Mouse (Mus musculus): ENCODE data around the gene Hjurp. TPM values are rescaled to one million over a fixed set of nuclear protein-coding genes. Genes with fewer than 3 reads are reported as not detected.
A peak's percentile ranks its signal among the peaks of the same experiment; 100 is the strongest.

The Hjurp gene
- polyA plus RNA-seq, 1 experiment from 2014 or later, result 21.9 TPM

- Histone ChIP-seq H3K9me3 (ENCODE audit: low read length) (peaks cover 53% of the 10 kb centered on the region), H3K36me3 (ENCODE audit: insufficient read depth, low read length) (no peaks in the 10 kb centered on the region), H3K27ac (ENCODE audit: low read length) (no peak overlapping the region), H3K4me3 (ENCODE audit: low read depth, low read length) (no peak overlapping the region), H3K4me1 (ENCODE audit: insufficient read depth, low read depth, low read length) (no peaks in the 10 kb centered on the region), H3K4me2 (replicated peaks; ENCODE audit: low read depth, low read length) (no peak overlapping the region), H3K27me3 (replicated peaks; ENCODE audit: insufficient read depth, low read length) (no peaks in the 10 kb centered on the region), H3K9ac (replicated peaks; ENCODE audit: low read depth) (no peak overlapping the region)
- 50% methylated on average over 2 of the region's 2 CpGs for WGBS
- TF ChIP-seq CTCF (IDR thresholded peaks at IDR 0.05) (no peak), EP300 (IDR thresholded peaks at IDR 0.05) (no peak)
- peak; percentile 29 for DNase-seq (ENCODE audit: low spot score)
- ATAC-seq, result no peak
These were observed 60.9 kb downstream of the Hjurp start for GRCm38 (mm10) chr1:88216551-88216950.

- H3K36me3 ChIP-seq (ENCODE audit: insufficient read depth, low read length), result no peaks in the 10 kb centered on the region
- no peak for TF ChIP-seq CTCF (IDR thresholded peaks at IDR 0.05)
- TF ChIP-seq EP300 (IDR thresholded peaks at IDR 0.05), result no peak
- no peaks in the 10 kb centered on the region for H3K4me1 ChIP-seq (ENCODE audit: insufficient read depth, low read depth, low read length)
- H3K27me3 ChIP-seq (replicated peaks; ENCODE audit: insufficient read depth, low read length), result no peaks in the 10 kb centered on the region
- DNase-seq (ENCODE audit: low spot score) (peak; percentile 16), ATAC-seq (no peak)
- no peak overlapping the region for H3K27ac ChIP-seq (ENCODE audit: low read length)
- H3K4me3 ChIP-seq (ENCODE audit: low read depth, low read length), result no peak overlapping the region
- 61% methylated on average over 10 of the region's 10 CpGs for WGBS
- no peak overlapping the region for H3K4me2 ChIP-seq (replicated peaks; ENCODE audit: low read depth, low read length)
- no peak overlapping the region for H3K9ac ChIP-seq (replicated peaks; ENCODE audit: low read depth)
- H3K9me3 ChIP-seq (ENCODE audit: low read length), result peaks cover 54% of the 10 kb centered on the region
These were observed 61.7 kb downstream of the Hjurp start for GRCm38 (mm10) chr1:88215466-88216380.

- no peak for ATAC-seq
- TF ChIP-seq EP300 (IDR thresholded peaks at IDR 0.05) (no peak), CTCF (IDR thresholded peaks at IDR 0.05) (no peak)
- H3K4me1 ChIP-seq (ENCODE audit: insufficient read depth, low read depth, low read length), result no peaks in the 10 kb centered on the region
- H3K4me2 ChIP-seq (replicated peaks; ENCODE audit: low read depth, low read length), result no peak overlapping the region
- no peaks in the 10 kb centered on the region for H3K36me3 ChIP-seq (ENCODE audit: insufficient read depth, low read length)
- H3K9me3 ChIP-seq (ENCODE audit: low read length), result peaks cover 54% of the 10 kb centered on the region
- peak; percentile 23 for DNase-seq (ENCODE audit: low spot score)
- H3K27me3 ChIP-seq (replicated peaks; ENCODE audit: insufficient read depth, low read length), result no peaks in the 10 kb centered on the region
- H3K4me3 ChIP-seq (ENCODE audit: low read depth, low read length), result no peak overlapping the region
- no peak overlapping the region for H3K27ac ChIP-seq (ENCODE audit: low read length)
- WGBS, result 72% methylated on average over 2 of the region's 2 CpGs
- no peak overlapping the region for H3K9ac ChIP-seq (replicated peaks; ENCODE audit: low read depth)
These were observed 62.9 kb downstream of the Hjurp start for GRCm38 (mm10) chr1:88214462-88214952.

GRCm38 (mm10) chr1:88213766-88214461, 63.5 kb downstream of the Hjurp start:
- DNase-seq (ENCODE audit: low spot score), result no peak
- H3K36me3 ChIP-seq (ENCODE audit: insufficient read depth, low read length), result no peaks in the 10 kb centered on the region
- H3K27ac ChIP-seq (ENCODE audit: low read length), result no peak overlapping the region
- ATAC-seq, result peak; percentile 3; the same call in 1 of the 2 replicates
- H3K27me3 ChIP-seq (replicated peaks; ENCODE audit: insufficient read depth, low read length), result no peaks in the 10 kb centered on the region
- peaks cover 54% of the 10 kb centered on the region for H3K9me3 ChIP-seq (ENCODE audit: low read length)
- H3K9ac ChIP-seq (replicated peaks; ENCODE audit: low read depth), result no peak overlapping the region
- TF ChIP-seq CTCF (IDR thresholded peaks at IDR 0.05), result no peak
- no peak for TF ChIP-seq EP300 (IDR thresholded peaks at IDR 0.05)
- H3K4me3 ChIP-seq (ENCODE audit: low read depth, low read length), result no peak overlapping the region
- H3K4me2 ChIP-seq (replicated peaks; ENCODE audit: low read depth, low read length), result no peak overlapping the region
- H3K4me1 ChIP-seq (ENCODE audit: insufficient read depth, low read depth, low read length), result no peaks in the 10 kb centered on the region
- WGBS, result 71% methylated on average over 2 of the region's 2 CpGs

- no peak; the same call in 1 of the 2 replicates for ATAC-seq
- H3K4me2 ChIP-seq (replicated peaks; ENCODE audit: low read depth, low read length), result no peak overlapping the region
- 72% methylated on average over 1 of the region's 1 CpGs for WGBS
- H3K27me3 ChIP-seq (replicated peaks; ENCODE audit: insufficient read depth, low read length), result no peaks in the 10 kb centered on the region
- H3K4me3 ChIP-seq (ENCODE audit: low read depth, low read length), result no peak overlapping the region
- peaks cover 54% of the 10 kb centered on the region for H3K9me3 ChIP-seq (ENCODE audit: low read length)
- no peak overlapping the region for H3K9ac ChIP-seq (replicated peaks; ENCODE audit: low read depth)
- no peaks in the 10 kb centered on the region for H3K36me3 ChIP-seq (ENCODE audit: insufficient read depth, low read length)
- no peaks in the 10 kb centered on the region for H3K4me1 ChIP-seq (ENCODE audit: insufficient read depth, low read depth, low read length)
- H3K27ac ChIP-seq (ENCODE audit: low read length), result no peak overlapping the region
- TF ChIP-seq CTCF (IDR thresholded peaks at IDR 0.05), result no peak
- TF ChIP-seq EP300 (IDR thresholded peaks at IDR 0.05), result no peak
- peak; percentile 15 for DNase-seq (ENCODE audit: low spot score)
These were observed 64.4 kb downstream of the Hjurp start for GRCm38 (mm10) chr1:88213061-88213460.

Other genes with a start within 250 kb of the Hjurp start
- not detected in 2 replicates for gene Ugt1a10, start 222.2 kb downstream of the Hjurp start, polyA plus RNA-seq (2015; fragmentation: Nextera tagmentation; extraction: Ambion mirVana)
- gene Ugt1a9, start 206.8 kb downstream of the Hjurp start, polyA plus RNA-seq (2015; fragmentation: Nextera tagmentation; extraction: Ambion mirVana), result 0.13 TPM in 1 of 2 replicates, not detected in the other
- 0.11 TPM in 1 of 2 replicates, not detected in the other for gene Ugt1a8, start 189.8 kb downstream of the Hjurp start, polyA plus RNA-seq (2015; fragmentation: Nextera tagmentation; extraction: Ambion mirVana)
- 2.5 and 2.7 TPM in 2 replicates for gene Ugt1a7c, start 182.6 kb downstream of the Hjurp start, polyA plus RNA-seq (2015; fragmentation: Nextera tagmentation; extraction: Ambion mirVana)
- gene Ugt1a6b, start 174.4 kb downstream of the Hjurp start, polyA plus RNA-seq (2015; fragmentation: Nextera tagmentation; extraction: Ambion mirVana), result 2.4 and 3.2 TPM in 2 replicates
- 35.3 and 39.9 TPM in 2 replicates for gene Ugt1a6a, start 142.8 kb downstream of the Hjurp start, polyA plus RNA-seq (2015; fragmentation: Nextera tagmentation; extraction: Ambion mirVana)
- gene Ugt1a5, start 111.6 kb downstream of the Hjurp start, polyA plus RNA-seq (2015; fragmentation: Nextera tagmentation; extraction: Ambion mirVana), result not detected in 2 replicates
- gene Ugt1a2, start 77.0 kb downstream of the Hjurp start, polyA plus RNA-seq (2015; fragmentation: Nextera tagmentation; extraction: Ambion mirVana), result 0.08 and 0.11 TPM in 2 replicates
- 2.7 and 3.8 TPM in 2 replicates for gene Dnajb3, start 71.9 kb downstream of the Hjurp start, polyA plus RNA-seq (2015; fragmentation: Nextera tagmentation; extraction: Ambion mirVana)
- 0.21 and 0.26 TPM in 2 replicates for gene Ugt1a1, start 65.7 kb downstream of the Hjurp start, polyA plus RNA-seq (2015; fragmentation: Nextera tagmentation; extraction: Ambion mirVana)
- gene Mroh2a, start 50.6 kb downstream of the Hjurp start, polyA plus RNA-seq (2015; fragmentation: Nextera tagmentation; extraction: Ambion mirVana), result 0.15 and 0.43 TPM in 2 replicates
- gene Trpm8, start within 50 bp of the Hjurp start, polyA plus RNA-seq (2015; fragmentation: Nextera tagmentation; extraction: Ambion mirVana), result 0.05 TPM in 1 of 2 replicates, not detected in the other
- not detected in 2 replicates for gene Spp2, start 129.3 kb upstream of the Hjurp start, polyA plus RNA-seq (2015; fragmentation: Nextera tagmentation; extraction: Ambion mirVana)
- gene Glrp1, start 232.4 kb upstream of the Hjurp start, polyA plus RNA-seq (2015; fragmentation: Nextera tagmentation; extraction: Ambion mirVana), result 0.06 TPM in 1 of 2 replicates, not detected in the other